Mouse (Mus musculus): ENCODE measurements around the gene Serpinb9b. TPM values are rescaled to one million over a fixed set of nuclear protein-coding genes. Genes with fewer than 3 reads are reported as not detected.

Serpinb9b gene
- total RNA-seq, 2 experiments from 2014 or later: not detected

- no peak for DNase-seq
Measured at GRCm38 (mm10) chr13:33047234-33047633, 20.0 kb downstream of the Serpinb9b start.

- no peak for DNase-seq
Measured at GRCm38 (mm10) chr13:33048187-33048586, 21.0 kb downstream of the Serpinb9b start.

DNA sequence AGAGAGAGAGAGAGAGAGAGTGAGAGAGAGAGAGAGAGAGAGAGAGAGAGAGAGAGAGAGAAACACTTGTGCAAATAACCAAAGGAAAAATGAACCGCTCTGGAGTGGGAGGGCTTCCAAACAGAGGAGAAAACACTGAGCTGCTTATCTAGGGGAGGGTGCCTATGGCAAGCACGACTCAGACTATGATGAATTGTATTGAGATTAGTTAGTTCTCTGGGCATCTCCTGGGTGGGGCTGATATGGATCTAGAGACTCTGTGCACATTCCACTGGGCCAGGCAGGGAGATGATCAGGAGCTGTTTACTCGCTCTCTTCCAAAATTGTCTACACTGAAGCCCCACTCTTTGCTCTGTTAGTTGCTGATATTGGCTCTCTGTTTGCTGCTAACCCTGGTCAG lies 24.5 kb downstream of the Serpinb9b start:
- no peak for DNase-seq

DNA sequence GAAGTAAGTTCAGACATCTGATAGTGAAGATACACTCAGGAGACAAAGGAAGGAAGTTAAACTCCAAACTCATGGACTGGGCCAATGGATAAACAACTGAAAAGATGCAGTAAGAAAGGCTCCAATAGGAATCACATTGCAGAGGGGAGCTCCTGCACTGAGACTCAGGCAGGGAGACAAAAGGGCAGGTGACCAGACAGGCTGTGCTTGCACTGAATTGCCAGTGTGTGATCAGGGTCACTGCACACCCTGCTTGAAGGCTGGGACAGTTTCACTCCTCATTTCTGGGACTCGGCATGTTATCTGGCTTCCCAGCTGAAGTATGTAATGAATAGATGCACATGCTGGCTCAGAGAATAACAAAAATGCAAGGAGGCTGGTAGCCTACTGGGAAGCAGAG lies 35.8 kb downstream of the Serpinb9b start:
- no peak for DNase-seq

GRCm38 (mm10) chr13:33067387-33067977 lies 40.3 kb downstream of the Serpinb9b start:
- DNase-seq: no peak

DNA sequence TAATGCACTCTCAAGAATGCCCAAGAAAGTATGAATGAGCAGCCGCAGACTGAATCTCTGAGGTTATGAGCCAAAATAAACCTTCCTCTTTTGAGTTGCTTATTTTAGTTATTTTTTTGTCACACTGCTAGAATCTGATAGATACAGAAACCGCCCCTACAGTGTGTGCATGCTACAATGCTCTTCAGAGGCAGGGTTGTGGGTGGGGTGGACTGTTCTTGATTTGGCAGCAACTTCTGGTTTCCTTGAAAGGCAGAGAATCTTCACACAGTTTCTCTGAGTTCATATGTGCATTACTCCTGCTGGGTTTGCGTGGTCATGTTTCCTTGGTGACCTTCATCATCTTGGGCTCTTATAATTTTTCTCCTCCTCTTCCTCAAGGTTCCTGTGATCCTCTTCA lies 40.9 kb downstream of the Serpinb9b start:
- DNase-seq: no peak

DNA sequence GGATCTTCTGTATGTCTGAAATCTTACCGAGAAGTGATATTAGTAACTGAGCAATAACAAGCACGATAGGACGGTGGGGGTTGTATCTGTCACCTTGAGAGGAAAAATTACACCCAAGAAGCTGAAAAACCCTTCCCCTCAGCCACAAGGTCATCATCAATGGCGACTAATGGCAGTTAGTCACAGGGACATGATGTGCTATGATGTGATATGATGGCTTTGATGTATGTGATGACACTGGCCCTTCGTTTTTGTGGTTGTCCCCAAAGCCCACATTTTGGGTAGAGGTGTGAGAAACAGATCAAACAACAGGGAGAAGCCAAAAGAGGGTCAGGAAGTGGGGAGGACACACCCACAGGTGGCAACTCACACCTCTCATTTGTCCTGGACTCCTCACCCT lies 44.6 kb downstream of the Serpinb9b start:
- no peak for DNase-seq

- DNase-seq: no peak
Measured at GRCm38 (mm10) chr13:33074029-33074428, 46.8 kb downstream of the Serpinb9b start.

DNA sequence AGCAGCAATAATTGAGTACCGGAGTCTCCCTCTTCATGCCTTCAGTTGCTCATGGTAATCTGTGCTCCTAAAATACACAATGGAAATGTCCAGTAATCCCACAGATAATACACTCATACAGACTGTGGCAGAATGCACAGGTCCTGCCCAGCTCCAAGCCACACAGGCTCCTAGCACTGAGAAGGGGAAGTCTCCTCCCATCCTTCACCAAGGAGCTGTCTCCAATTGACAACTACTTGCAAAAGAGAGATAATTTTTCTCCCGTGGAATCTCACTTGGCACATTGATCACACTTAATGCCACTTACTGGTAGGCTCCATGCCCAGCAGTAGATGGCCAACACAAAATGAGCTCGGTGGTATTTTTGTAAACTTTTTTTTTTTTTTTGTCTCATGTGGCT lies 49.0 kb downstream of the Serpinb9b start:
- no peak for DNase-seq

- DNase-seq: no peak
Measured at GRCm38 (mm10) chr13:33077026-33077685, 49.9 kb downstream of the Serpinb9b start.

- no peak for DNase-seq
Measured at GRCm38 (mm10) chr13:33078056-33078705, 51.0 kb downstream of the Serpinb9b start, which contains the start of gene Serpinb1b. Gene Serpinb1b (plus strand): TSS chr13:33078575.

DNA sequence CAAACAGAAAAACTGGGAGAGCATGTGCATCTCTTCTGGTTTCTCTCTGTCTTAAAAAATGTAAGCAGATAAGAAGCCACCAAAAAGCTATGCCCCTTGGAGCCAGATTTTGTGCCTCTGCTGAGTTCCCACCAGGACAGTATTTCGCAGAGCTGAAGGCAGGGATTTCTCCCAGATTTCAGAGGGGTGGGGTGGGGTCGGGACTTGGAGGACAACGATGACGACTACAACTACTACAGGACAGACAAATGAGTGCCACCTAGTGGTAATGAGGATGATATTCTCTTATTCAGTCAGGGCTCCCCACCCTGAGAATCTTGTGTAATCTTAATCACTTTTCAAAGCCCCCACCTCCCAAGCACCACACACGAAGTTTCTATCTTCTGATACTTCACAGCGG lies 52.2 kb downstream of the Serpinb9b start:
- DNase-seq: no peak

- no peak for DNase-seq
Measured at GRCm38 (mm10) chr13:33080356-33080755, 53.1 kb downstream of the Serpinb9b start.

DNA sequence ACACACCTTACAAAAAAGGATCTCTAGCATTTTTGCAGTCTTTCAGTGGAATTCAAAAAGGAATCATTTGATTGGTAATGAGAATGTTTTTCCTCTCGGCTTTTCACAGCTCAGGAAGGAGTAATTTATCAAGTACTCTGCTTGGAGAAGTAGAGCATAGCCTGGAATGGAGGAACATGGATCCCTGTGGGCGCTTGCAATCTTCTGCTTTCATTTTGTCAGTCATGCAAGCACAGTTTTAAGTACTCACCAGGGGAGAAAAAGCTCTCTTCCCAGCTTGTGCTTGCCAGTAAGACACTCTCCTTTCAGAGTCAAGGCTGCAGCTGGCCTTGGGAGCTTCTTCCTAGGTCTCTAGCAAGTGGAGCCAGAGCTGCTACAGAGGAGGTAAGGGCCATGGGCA lies 56.6 kb downstream of the Serpinb9b start:
- no peak for DNase-seq

GRCm38 (mm10) chr13:33084975-33085694 lies 57.9 kb downstream of the Serpinb9b start:
- peak in 1 of 2 experiments; percentile 4 for DNase-seq

- DNase-seq: peak; percentile 47 to 48
Measured at GRCm38 (mm10) chr13:33085695-33086432, 58.6 kb downstream of the Serpinb9b start.

- DNase-seq: no peak
Measured at GRCm38 (mm10) chr13:33089566-33089965, 62.4 kb downstream of the Serpinb9b start.

DNA sequence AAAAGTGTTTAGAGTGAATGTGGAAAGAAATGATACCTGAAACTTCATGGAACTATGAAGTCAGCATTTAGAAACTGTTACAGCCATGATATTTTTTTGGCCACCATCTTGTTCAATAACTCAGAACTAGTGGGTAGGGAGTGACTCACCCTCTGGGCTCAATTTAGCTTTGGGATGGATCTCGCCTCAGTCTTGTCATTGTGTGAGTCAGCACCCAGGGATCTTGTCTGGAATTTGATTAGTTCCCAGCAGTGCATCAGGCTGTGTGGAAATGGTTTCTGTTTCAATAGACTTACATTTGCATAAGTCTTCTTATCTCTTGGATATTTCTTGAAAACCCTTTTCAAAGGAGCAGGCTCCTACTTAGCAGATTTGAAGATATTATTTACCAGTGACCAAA lies 63.3 kb downstream of the Serpinb9b start:
- no peak for DNase-seq

DNA sequence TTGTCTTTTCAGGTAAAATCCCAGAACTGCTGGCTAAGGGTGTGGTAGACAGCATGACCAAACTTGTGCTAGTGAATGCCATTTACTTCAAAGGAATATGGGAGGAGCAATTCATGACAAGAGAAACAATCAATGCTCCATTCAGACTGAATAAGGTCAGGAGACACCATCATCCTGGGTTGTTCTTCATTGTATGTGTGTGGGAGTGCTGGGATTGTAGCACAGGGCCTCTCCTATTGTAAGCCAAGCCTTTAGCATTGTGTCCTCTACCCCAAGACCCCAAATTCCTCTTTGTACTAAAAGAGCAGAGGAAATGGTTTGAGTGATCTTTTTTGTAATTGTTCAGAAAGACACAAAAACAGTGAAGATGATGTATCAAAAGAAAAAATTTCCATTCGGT lies 64.1 kb downstream of the Serpinb9b start:
- no peak for DNase-seq
